Mouse (Mus musculus): Measurements from ENCODE around the gene Btnl9. TPM values are rescaled to one million over a fixed set of nuclear protein-coding genes. Genes with fewer than 3 reads are reported as not detected.

Btnl9 gene
- 1.7 and 2.2 TPM in 2 replicates for polyA plus RNA-seq (2015; fragmentation: Nextera tagmentation; extraction: Ambion mirVana)

GRCm38 (mm10) chr11:49186955-49187488 is at the start of gene Btnl9:
TSS of gene Btnl9 (minus strand) at chr11:49187159.
- ATAC-seq: no peak
- H3K4me2 ChIP-seq (replicated peaks): no peak within 1 kb of the TSS
- H3K36me3 ChIP-seq: no peaks in the 10 kb centered on the region
- WGBS: 77% methylated on average over 8 of the region's 8 CpGs
- H3K4me1 ChIP-seq (replicated peaks): no peaks in the 10 kb centered on the region
- H3K4me3 ChIP-seq (replicated peaks): no peak within 1 kb of the TSS
- no peak within 1 kb of the TSS for H3K9ac ChIP-seq
- H3K9me3 ChIP-seq: no peaks in the 10 kb centered on the region
- H3K27me3 ChIP-seq (replicated peaks): no peaks in the 10 kb centered on the region
- H3K27ac ChIP-seq: no peak within 1 kb of the TSS

GRCm38 (mm10) chr11:49235459-49236207 is 48.7 kb upstream of the Btnl9 start:
- no peaks in the 10 kb centered on the region for H3K27me3 ChIP-seq (replicated peaks)
- H3K36me3 ChIP-seq: no peaks in the 10 kb centered on the region
- no peaks in the 10 kb centered on the region for H3K4me1 ChIP-seq (replicated peaks)
- H3K9ac ChIP-seq: no peak overlapping the region
- no peak for ATAC-seq
- 76% methylated on average over 3 of the region's 3 CpGs for WGBS
- no peak overlapping the region for H3K4me2 ChIP-seq (replicated peaks)
- H3K27ac ChIP-seq: no peak overlapping the region
- H3K9me3 ChIP-seq: no peaks in the 10 kb centered on the region
- H3K4me3 ChIP-seq (replicated peaks): no peak overlapping the region

GRCm38 (mm10) chr11:49232781-49233180 is 45.8 kb upstream of the Btnl9 start:
- H3K4me2 ChIP-seq (replicated peaks): no peak overlapping the region
- no peak overlapping the region for H3K9ac ChIP-seq
- no peak overlapping the region for H3K27ac ChIP-seq
- no peaks in the 10 kb centered on the region for H3K9me3 ChIP-seq
- no peak overlapping the region for H3K4me3 ChIP-seq (replicated peaks)
- ATAC-seq: no peak
- H3K4me1 ChIP-seq (replicated peaks): no peaks in the 10 kb centered on the region
- 85% methylated on average over 3 of the region's 3 CpGs for WGBS
- no peaks in the 10 kb centered on the region for H3K27me3 ChIP-seq (replicated peaks)
- no peaks in the 10 kb centered on the region for H3K36me3 ChIP-seq

GRCm38 (mm10) chr11:49224455-49224854 is 37.5 kb upstream of the Btnl9 start:
- no peak overlapping the region for H3K9ac ChIP-seq
- H3K36me3 ChIP-seq: no peaks in the 10 kb centered on the region
- no peak for ATAC-seq
- H3K4me2 ChIP-seq (replicated peaks): no peak overlapping the region
- WGBS: 72% methylated on average over 1 of the region's 1 CpGs
- H3K27me3 ChIP-seq (replicated peaks): no peaks in the 10 kb centered on the region
- no peak overlapping the region for H3K4me3 ChIP-seq (replicated peaks)
- no peak overlapping the region for H3K27ac ChIP-seq
- H3K9me3 ChIP-seq: no peaks in the 10 kb centered on the region
- H3K4me1 ChIP-seq (replicated peaks): no peaks in the 10 kb centered on the region

- Histone ChIP-seq H3K9ac (no peak overlapping the region), H3K36me3 (peaks cover 4% of the 10 kb centered on the region; the same call in 1 of the 2 replicates), H3K27ac (no peak overlapping the region), H3K27me3 (replicated peaks) (no peaks in the 10 kb centered on the region), H3K4me3 (replicated peaks) (no peak overlapping the region), H3K4me1 (replicated peaks) (no peaks in the 10 kb centered on the region), H3K9me3 (no peaks in the 10 kb centered on the region), H3K4me2 (replicated peaks) (no peak overlapping the region)
- WGBS: 87% methylated on average over 2 of the region's 2 CpGs
- ATAC-seq: no peak
Measured at GRCm38 (mm10) chr11:49219271-49219670, 32.3 kb upstream of the Btnl9 start.

GRCm38 (mm10) chr11:49213505-49213904 is 26.5 kb upstream of the Btnl9 start:
- H3K9ac ChIP-seq: no peak overlapping the region

GRCm38 (mm10) chr11:49212577-49212976 is 25.6 kb upstream of the Btnl9 start:
- no peak overlapping the region for H3K27ac ChIP-seq
- no peaks in the 10 kb centered on the region for H3K4me1 ChIP-seq (replicated peaks)
- no peak overlapping the region for H3K4me3 ChIP-seq (replicated peaks)
- H3K9me3 ChIP-seq: no peaks in the 10 kb centered on the region
- no peak for ATAC-seq
- H3K36me3 ChIP-seq: peaks cover 4% of the 10 kb centered on the region; the same call in 1 of the 2 replicates
- H3K9ac ChIP-seq: no peak overlapping the region
- no peaks in the 10 kb centered on the region for H3K27me3 ChIP-seq (replicated peaks)
- no peak overlapping the region for H3K4me2 ChIP-seq (replicated peaks)

More at GRCm38 (mm10) chr11:49213505-49213904, 26.5 kb upstream of the Btnl9 start:
- Histone ChIP-seq H3K36me3 (peaks cover 4% of the 10 kb centered on the region; the same call in 1 of the 2 replicates), H3K4me3 (replicated peaks) (no peak overlapping the region), H3K4me1 (replicated peaks) (no peaks in the 10 kb centered on the region), H3K27me3 (replicated peaks) (no peaks in the 10 kb centered on the region), H3K27ac (no peak overlapping the region), H3K4me2 (replicated peaks) (no peak overlapping the region), H3K9me3 (no peaks in the 10 kb centered on the region)
- WGBS: 89% methylated on average over 1 of the region's 1 CpGs
- ATAC-seq: no peak

- no peaks in the 10 kb centered on the region for H3K27me3 ChIP-seq (replicated peaks)
- H3K4me1 ChIP-seq (replicated peaks): peaks cover 3% of the 10 kb centered on the region
- no peaks in the 10 kb centered on the region for H3K9me3 ChIP-seq
- H3K27ac ChIP-seq: no peak overlapping the region
- ATAC-seq: no peak
- no peak overlapping the region for H3K9ac ChIP-seq
- no peak overlapping the region for H3K4me3 ChIP-seq (replicated peaks)
- H3K36me3 ChIP-seq: peaks cover 2% of the 10 kb centered on the region; the same call in 1 of the 2 replicates
- WGBS: 88% methylated on average over 1 of the region's 1 CpGs
- no peak overlapping the region for H3K4me2 ChIP-seq (replicated peaks)
Measured at GRCm38 (mm10) chr11:49207495-49207894, 20.5 kb upstream of the Btnl9 start.

GRCm38 (mm10) chr11:49205080-49205590 is 18.2 kb upstream of the Btnl9 start:
- ATAC-seq: no peak
- Histone ChIP-seq H3K9ac (no peak overlapping the region), H3K27me3 (replicated peaks) (no peaks in the 10 kb centered on the region), H3K27ac (no peak overlapping the region), H3K9me3 (no peaks in the 10 kb centered on the region), H3K36me3 (0 out of 2 replicates have a peak, but pooled peaks cover 2% of the 10 kb centered on the region), H3K4me2 (replicated peaks) (peak overlapping the region; percentile 77), H3K4me1 (replicated peaks) (peaks cover 8% of the 10 kb centered on the region), H3K4me3 (replicated peaks) (no peak overlapping the region; the same call in 1 of the 2 replicates)
- WGBS: 83% methylated on average over 6 of the region's 6 CpGs

- H3K27ac ChIP-seq: peak overlapping the region; percentile 96
- peak overlapping the region; percentile 61 for H3K4me3 ChIP-seq (replicated peaks)
- ATAC-seq: peak; percentile 80
- H3K4me2 ChIP-seq (replicated peaks): peak overlapping the region; percentile 77
- peak overlapping the region; percentile 78 for H3K9ac ChIP-seq
- H3K36me3 ChIP-seq: 0 out of 2 replicates have a peak, but pooled peaks cover 2% of the 10 kb centered on the region
- under 1% methylated on average over 24 of the region's 24 CpGs for WGBS
- no peaks in the 10 kb centered on the region for H3K27me3 ChIP-seq (replicated peaks)
- peaks cover 8% of the 10 kb centered on the region for H3K4me1 ChIP-seq (replicated peaks)
- H3K9me3 ChIP-seq: no peaks in the 10 kb centered on the region
Measured at GRCm38 (mm10) chr11:49203771-49204497, 17.0 kb upstream of the Btnl9 start.

GRCm38 (mm10) chr11:49203129-49203768 is 16.3 kb upstream of the Btnl9 start, which contains the start of gene Zfp62:
TSS of gene Zfp62 (plus strand) at chr11:49203292.
- H3K4me3 ChIP-seq (replicated peaks): peak within 1 kb of the TSS; percentile 61
- WGBS: under 1% methylated on average over 44 of the region's 47 CpGs
- peaks cover 8% of the 10 kb centered on the region for H3K4me1 ChIP-seq (replicated peaks)
- peak within 1 kb of the TSS; percentile 77 for H3K4me2 ChIP-seq (replicated peaks)
- H3K36me3 ChIP-seq: 0 out of 2 replicates have a peak, but pooled peaks cover 2% of the 10 kb centered on the region
- no peaks in the 10 kb centered on the region for H3K9me3 ChIP-seq
- ATAC-seq: peak; percentile 96
- H3K9ac ChIP-seq: peak within 1 kb of the TSS; percentile 78
- H3K27me3 ChIP-seq (replicated peaks): no peaks in the 10 kb centered on the region
- peak within 1 kb of the TSS; percentile 96 for H3K27ac ChIP-seq

Data from intestine, embryonic 15.5 days (tissue).